Comparison of ENCODE assay signal across 7 mouse cellular contexts in genomic region chr12:29937308-29937707, GRCm38 (mm10). TPM values are rescaled to one million over a fixed set of nuclear protein-coding genes. Genes with fewer than 3 reads are reported as not detected.
DNase-seq lines count a peak whose midpoint lies in the region; ATAC-seq and TF ChIP-seq lines count a peak whose summit lies in the region.

Pxdn (plus strand) TSS chr12:29937608.

- peaks cover 14% of the 10 kb centered on the region for H3K27me3 ChIP-seq in megakaryocyte, embryonic 14.5 days (replicated peaks)
- H3K27me3 ChIP-seq in forebrain, embryonic 11.5 days (ENCODE audit: control insufficient read depth, insufficient read depth, low read length) = no peaks in the 10 kb centered on the region
- no peaks in the 10 kb centered on the region for H3K27me3 ChIP-seq in hindbrain, embryonic 14.5 days (ENCODE audit: control insufficient read depth, insufficient read depth, low read length)
- peaks cover 15% of the 10 kb centered on the region for H3K27me3 ChIP-seq in liver, postnatal 0 days (ENCODE audit: insufficient read depth, low read length)

- WGBS in forebrain, embryonic 11.5 days = 29% methylated on average over 8 of the region's 8 CpGs
- WGBS in hindbrain, embryonic 14.5 days = 26% methylated on average over 8 of the region's 8 CpGs
- 30% methylated on average over 8 of the region's 8 CpGs for WGBS in liver, postnatal 0 days (ENCODE audit: insufficient replicate concordance)

- no peaks in the 10 kb centered on the region for H3K36me3 ChIP-seq in megakaryocyte, embryonic 14.5 days (replicated peaks; ENCODE audit: low read length)
- H3K36me3 ChIP-seq in forebrain, embryonic 11.5 days (ENCODE audit: control insufficient read depth, insufficient read depth, low read length) = no peaks in the 10 kb centered on the region
- no peaks in the 10 kb centered on the region for H3K36me3 ChIP-seq in hindbrain, embryonic 14.5 days (replicated peaks; ENCODE audit: control insufficient read depth, insufficient read depth)
- H3K36me3 ChIP-seq in liver, postnatal 0 days (replicated peaks; ENCODE audit: insufficient read depth, low read length) = no peaks in the 10 kb centered on the region

- H3K27ac ChIP-seq in forebrain, embryonic 11.5 days (ENCODE audit: low read depth, low read length) = peak within 1 kb of the TSS; percentile 77
- H3K27ac ChIP-seq in hindbrain, embryonic 14.5 days = peak within 1 kb of the TSS; percentile 90
- H3K27ac ChIP-seq in liver, postnatal 0 days (ENCODE audit: low read depth) = peak within 1 kb of the TSS; percentile 34; the same call in 1 of the 2 replicates

- no peak for TF ChIP-seq EP300 in liver, postnatal 0 days (IDR thresholded peaks at IDR 0.05; ENCODE audit: low read depth)

- peak within 1 kb of the TSS; percentile 77 for H3K4me2 ChIP-seq in forebrain, embryonic 11.5 days (ENCODE audit: low read depth, low read length, severe bottlenecking)
- peak within 1 kb of the TSS; percentile 74 for H3K4me2 ChIP-seq in hindbrain, embryonic 14.5 days (replicated peaks)
- H3K4me2 ChIP-seq in liver, postnatal 0 days (ENCODE audit: low read depth, low read length) = peak within 1 kb of the TSS; percentile 52

- no peaks in the 10 kb centered on the region for H3K4me1 ChIP-seq in megakaryocyte, embryonic 14.5 days
- H3K4me1 ChIP-seq in forebrain, embryonic 11.5 days (replicated peaks; ENCODE audit: control insufficient read depth, insufficient read depth, low read length) = peaks cover 21% of the 10 kb centered on the region
- peaks cover 34% of the 10 kb centered on the region for H3K4me1 ChIP-seq in hindbrain, embryonic 14.5 days (replicated peaks; ENCODE audit: control insufficient read depth, insufficient read depth, low read length)
- no peaks in the 10 kb centered on the region for H3K4me1 ChIP-seq in liver, postnatal 0 days (ENCODE audit: insufficient read depth)

- TF ChIP-seq CTCF in liver, postnatal 0 days (IDR thresholded peaks at IDR 0.05; ENCODE audit: low read depth) = no peak

- no peak for ATAC-seq in megakaryocyte, adult 5-6 weeks (ENCODE audit: poor library complexity, severe bottlenecking)
- no peak for ATAC-seq in forebrain, embryonic 11.5 days (replicated peaks; ENCODE audit: low FRiP score)
- ATAC-seq in hindbrain, embryonic 14.5 days (ENCODE audit: low FRiP score) = no peak
- ATAC-seq in liver, postnatal 0 days = no peak

- peak within 1 kb of the TSS; percentile 96 for H3K9ac ChIP-seq in forebrain, embryonic 11.5 days (ENCODE audit: low read length)
- peak within 1 kb of the TSS; percentile 94 for H3K9ac ChIP-seq in hindbrain, embryonic 14.5 days
- H3K9ac ChIP-seq in liver, postnatal 0 days (replicated peaks) = peak within 1 kb of the TSS; percentile 21; the same call in 1 of the 2 replicates

- DNase-seq in forebrain, embryonic 11.5 days (ENCODE audit: low spot score) = no peak
- DNase-seq in hindbrain, embryonic 14.5 days (ENCODE audit: low spot score) = no peak
- DNase-seq in liver, postnatal 0 days = no peak
- no peak for DNase-seq in cerebellum, postnatal 25 days
- no peak for DNase-seq in frontal cortex, postnatal 10 days (ENCODE audit: low spot score in 2 of 2)

- H3K9me3 ChIP-seq in megakaryocyte, embryonic 14.5 days = peaks cover 4% of the 10 kb centered on the region; the same call in 1 of the 2 replicates
- H3K9me3 ChIP-seq in forebrain, embryonic 11.5 days (ENCODE audit: control insufficient read depth, low read length) = no peaks in the 10 kb centered on the region
- H3K9me3 ChIP-seq in hindbrain, embryonic 14.5 days (ENCODE audit: control insufficient read depth, low read length) = no peaks in the 10 kb centered on the region
- H3K9me3 ChIP-seq in liver, postnatal 0 days (ENCODE audit: low read length) = no peaks in the 10 kb centered on the region

- peak within 1 kb of the TSS; percentile 14 for H3K4me3 ChIP-seq in megakaryocyte, embryonic 14.5 days (replicated peaks)
- H3K4me3 ChIP-seq in forebrain, embryonic 11.5 days (ENCODE audit: low read depth, low read length) = peak within 1 kb of the TSS; percentile 81
- H3K4me3 ChIP-seq in hindbrain, embryonic 14.5 days (replicated peaks; ENCODE audit: low read length) = peak within 1 kb of the TSS; percentile 84
- H3K4me3 ChIP-seq in liver, postnatal 0 days (ENCODE audit: low read depth, low read length) = peak within 1 kb of the TSS; percentile 42

RNA-seq across cellular contexts. Expression of gene Pxdn, which starts in this region (rescaled TPM):
- polyA plus RNA-seq in megakaryocyte, embryonic 14.5 days (2012; ENCODE audit: insufficient read depth, low replicate concordance) = 0.02 TPM in 1 of 2 replicates, not detected in the other
- not detected in 2 replicates for total RNA-seq in megakaryocyte, adult 5-6 weeks (2015)
- total RNA-seq in megakaryocyte, adult 5-6 weeks (2017) = not detected in 2 replicates
- 66.1 and 73.7 TPM in 2 replicates for polyA plus RNA-seq in forebrain, embryonic 11.5 days (2014; fragmentation: Nextera tagmentation; extraction: Ambion mirVana)
- polyA plus RNA-seq in hindbrain, embryonic 14.5 days (2014; fragmentation: Nextera tagmentation; extraction: Ambion mirVana) = 60.0 and 65.3 TPM in 2 replicates
- polyA plus RNA-seq in liver, postnatal 0 days (2015; fragmentation: Nextera tagmentation; extraction: Ambion mirVana) = 4.9 TPM in 2 replicates

Comparison
In these comparisons a context has a peak if more than half of its experiments do, and no peak if none do; other contexts are left out.
1. RNA of gene Pxdn (polyA plus RNA-seq): 66.1 to 73.7 TPM in forebrain, embryonic 11.5 days and 60.0 to 65.3 TPM in hindbrain, embryonic 14.5 days; 4.9 TPM in liver, postnatal 0 days and 0.02 TPM in megakaryocyte, embryonic 14.5 days; every median in the first group is over 10 times any median in the second.
2. H3K4me3 ChIP-seq: peak in every context shown above with its lines; median percentile 84 in hindbrain, embryonic 14.5 days; 81 in forebrain, embryonic 11.5 days; 42 in liver, postnatal 0 days; 14 in megakaryocyte, embryonic 14.5 days.
3. H3K27ac ChIP-seq: peak in every context shown above with its lines; median percentile 90 in hindbrain, embryonic 14.5 days; 77 in forebrain, embryonic 11.5 days; 34 in liver, postnatal 0 days.
4. H3K9ac ChIP-seq: peak in every context shown above with its lines; median percentile 96 in forebrain, embryonic 11.5 days; 94 in hindbrain, embryonic 14.5 days; 21 in liver, postnatal 0 days.
5. Peak in every context shown above with its lines, with median percentiles within 50 percentile points of each other: H3K4me2 ChIP-seq.